Mouse (Mus musculus) cortical plate, adult 2 months (tissue): ENCODE measurements around the gene Kctd21.

Experiments used
- CTCF ChIP-seq: fragments of 200-500 bp; IDR thresholded peaks from 2 replicates; pipeline ENCODE4 v1.5.1; 2011; ENCODE audit warnings: mild to moderate bottlenecking, control low read depth, low read length; ENCODE audit not compliant: insufficient read depth; ENCODE audit errors: extremely low read depth
- POLR2A ChIP-seq: fragments of 200-500 bp; IDR thresholded peaks from 2 replicates; pipeline ENCODE4 v1.6.1; 2011; ENCODE audit warnings: mild to moderate bottlenecking, low read length, control low read depth; ENCODE audit not compliant: insufficient read depth; ENCODE audit errors: extremely low read depth

GRCm38 (mm10) chr7:97388541-97388940, 56.4 kb downstream of the Kctd21 start:
- TF ChIP-seq CTCF (no peak), POLR2A (no peak)
